Mouse (Mus musculus) lung, postnatal 14 days (tissue): ENCODE data around the gene Cacul1.
A peak's percentile ranks its signal among the peaks of the same experiment; 100 is the strongest.
"Not testable (repeated sequence)": the region's sequence is repeated elsewhere in the genome, so short reads cannot be mapped to it uniquely, and the experiment has no call there.

Source experiments
- DNase-seq: peaks from one replicate; pipeline ENCODE4 v3.0.0; 2021

Gene Cacul1

DNA sequence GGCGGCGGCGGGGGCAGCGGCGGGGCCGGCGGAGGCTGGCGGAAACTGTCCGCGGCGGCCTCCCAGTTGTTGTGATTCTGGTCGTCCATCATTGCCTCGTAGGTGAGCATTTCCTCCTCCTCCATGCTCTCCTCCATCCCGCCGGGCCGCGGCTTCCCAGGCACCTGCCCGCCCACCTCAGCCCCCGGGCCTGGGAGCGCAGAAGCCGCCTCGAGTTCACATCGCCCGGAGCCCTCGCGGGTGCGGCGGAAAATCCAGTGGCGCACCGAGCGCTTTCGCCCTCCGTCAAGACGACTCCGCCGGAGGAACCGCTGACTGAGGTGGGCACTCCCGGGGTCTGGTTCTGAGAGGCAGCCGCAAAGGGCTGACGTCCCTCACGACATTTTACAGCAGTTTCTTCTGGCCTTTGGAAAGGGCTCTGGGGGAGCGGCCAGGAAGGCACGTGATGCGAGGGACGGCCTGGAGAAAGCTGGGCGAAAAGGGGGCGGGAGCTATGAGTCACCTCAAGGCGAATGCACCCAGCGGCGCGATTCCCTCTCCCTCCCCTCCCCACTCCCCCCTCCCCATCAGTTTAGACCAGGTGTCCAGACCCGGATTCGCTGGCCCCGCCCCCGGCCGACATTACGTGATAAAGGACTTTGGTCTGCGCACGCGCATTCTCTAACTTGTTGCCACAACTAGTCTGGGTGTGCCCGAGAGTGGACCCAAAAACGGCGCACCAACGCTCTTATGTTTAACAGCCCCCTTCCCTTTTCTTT lies at the start of gene Cacul1:
Gene Cacul1, minus strand, starts transcription at position 444 of the 758 bp plus-strand sequence.
- peak; percentile 98 for DNase-seq

DNA sequence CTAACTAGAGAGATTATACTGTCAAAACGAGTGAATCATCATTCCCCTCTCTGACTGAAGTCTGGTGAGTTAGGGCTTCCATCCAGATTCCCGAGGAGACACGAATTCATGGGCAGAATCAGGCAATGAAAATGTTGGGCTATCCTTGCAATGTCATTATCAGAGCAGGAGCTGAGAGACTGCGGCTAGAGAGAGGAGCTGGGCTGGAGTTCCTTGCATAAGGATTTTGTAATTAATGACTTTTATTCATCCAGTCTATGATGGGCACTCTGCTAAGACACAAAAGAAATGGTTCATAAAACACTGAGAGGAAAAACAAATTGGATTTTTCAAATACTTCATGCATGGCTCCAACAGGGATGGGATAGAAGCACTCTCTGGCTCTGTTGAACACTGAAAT lies 38.6 kb upstream of the Cacul1 start:
- no peak for DNase-seq

DNA sequence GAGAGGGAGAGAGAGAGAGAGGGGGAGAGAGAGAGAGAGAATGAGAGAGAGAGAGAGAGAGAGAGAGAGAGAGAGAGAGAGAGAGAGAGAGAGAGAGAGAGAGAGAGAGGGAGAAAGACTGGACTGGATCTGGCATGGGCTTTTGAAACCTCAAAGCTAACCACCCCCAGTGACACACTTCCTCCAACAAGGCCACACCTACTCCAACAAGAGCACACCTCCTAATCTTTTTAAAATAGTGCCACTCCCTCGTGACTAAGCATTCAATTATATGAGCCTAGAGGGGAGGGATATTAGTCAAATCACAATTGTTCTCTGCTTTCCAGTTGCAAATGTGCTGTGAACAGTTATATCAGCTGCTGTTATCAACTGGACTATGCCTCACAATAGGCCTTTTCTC lies 36.2 kb upstream of the Cacul1 start:
- DNase-seq, result no peak

DNA sequence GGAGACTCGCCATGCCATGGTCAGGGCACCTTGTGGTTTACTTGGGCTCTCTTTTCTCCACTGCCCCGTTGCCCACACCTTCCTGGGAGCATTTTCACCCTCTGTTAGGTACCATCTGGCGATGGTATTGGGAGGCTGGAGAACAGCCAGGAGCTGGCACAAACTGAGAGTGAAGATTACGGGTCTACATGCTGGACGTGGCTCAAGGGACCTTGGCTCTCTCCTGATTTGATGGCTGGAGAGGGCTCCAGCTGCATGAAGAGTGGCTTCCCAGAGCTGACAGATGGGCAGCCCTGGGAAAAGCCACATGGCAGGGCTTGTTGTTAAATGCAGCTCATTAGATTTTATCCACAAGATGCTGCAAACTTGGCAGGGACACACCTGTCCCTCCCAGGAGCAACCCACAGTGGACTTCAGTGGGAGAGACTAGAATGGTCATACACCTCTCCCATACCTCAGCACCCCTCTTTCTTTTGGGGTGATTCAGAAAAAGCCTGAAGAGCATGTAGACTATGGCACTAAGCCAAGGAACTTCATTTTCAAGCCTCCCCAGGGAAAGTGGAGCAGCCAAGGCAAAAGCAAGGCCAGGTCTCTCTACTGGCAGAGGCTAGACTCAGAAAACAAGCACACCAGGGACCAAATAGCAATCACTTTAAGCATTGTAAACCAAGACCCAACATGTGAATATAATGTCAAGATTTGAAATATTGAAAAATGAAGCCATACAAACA lies 34.8 kb upstream of the Cacul1 start:
- DNase-seq, result no peak

DNA sequence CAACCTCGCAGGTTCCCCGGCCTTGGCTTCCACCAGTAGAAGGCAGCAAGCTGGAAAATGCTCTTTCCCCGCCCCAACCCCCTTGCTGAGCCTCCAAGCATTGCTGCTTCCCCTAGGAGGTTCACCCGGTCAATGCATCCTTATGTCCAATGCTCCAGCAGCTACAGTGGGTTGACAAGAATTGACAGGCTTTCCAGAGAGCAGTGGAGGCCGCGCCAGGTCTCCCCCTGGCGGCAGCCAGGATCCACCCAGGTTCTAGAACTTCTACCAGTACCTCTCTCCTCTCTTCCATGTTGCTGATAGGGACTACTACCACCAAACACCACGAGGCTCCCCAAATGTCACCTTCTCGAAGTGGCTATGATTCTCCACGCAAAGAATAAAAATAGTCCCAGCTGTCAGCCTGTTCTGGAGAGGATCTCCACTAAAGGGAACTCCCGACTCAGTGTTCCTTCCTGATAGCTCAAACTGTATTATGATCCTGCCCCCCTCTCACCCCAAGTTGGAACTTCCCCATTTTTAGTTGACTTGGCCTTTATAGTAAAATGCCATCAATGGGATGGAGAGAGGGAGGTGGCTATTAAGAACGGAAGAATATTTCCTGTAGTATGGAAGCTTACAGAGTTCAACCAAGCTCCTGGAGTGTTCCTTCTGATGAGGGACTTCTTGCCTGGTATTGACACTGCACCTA lies 30.8 kb upstream of the Cacul1 start:
- DNase-seq, result peak; percentile 9

DNA sequence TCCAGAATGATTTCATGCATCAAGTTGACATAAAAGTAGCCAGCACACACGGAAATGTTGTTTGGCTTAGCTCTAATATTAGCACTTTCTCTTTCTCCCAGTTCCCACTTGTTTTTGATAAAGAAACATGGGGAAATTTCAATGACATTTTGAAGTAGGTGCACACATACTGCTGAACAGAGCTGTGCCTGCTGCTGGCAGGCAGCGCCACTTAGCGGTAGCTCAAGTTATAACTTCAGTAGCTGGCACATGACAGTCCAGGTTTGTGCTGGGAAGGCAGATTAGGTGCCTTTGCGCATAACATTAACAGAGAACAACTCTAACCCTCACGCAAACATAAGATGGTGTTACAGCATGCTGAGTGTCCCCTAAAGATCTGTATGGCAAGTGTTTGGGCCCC lies 27.9 kb upstream of the Cacul1 start:
- peak; percentile 43 for DNase-seq

DNA sequence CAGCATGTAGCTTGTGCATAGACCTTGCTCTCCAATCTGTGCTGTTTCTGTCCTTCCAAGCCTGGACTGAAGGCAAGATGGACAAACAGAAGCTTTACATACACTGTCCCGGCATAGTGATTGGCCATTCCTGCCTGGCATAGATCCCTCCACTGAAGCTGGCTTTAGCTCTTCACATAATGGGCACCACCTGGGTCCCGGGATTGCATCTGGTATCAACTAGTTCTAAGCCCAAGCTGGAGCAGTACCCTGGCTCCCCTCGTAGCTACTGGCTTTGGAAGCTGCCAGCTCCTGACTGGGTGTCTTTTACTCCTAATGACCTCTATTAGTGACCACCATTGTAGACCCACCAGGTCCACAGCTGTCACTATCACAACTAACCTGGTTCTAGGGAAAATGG lies 22.8 kb upstream of the Cacul1 start:
- no peak for DNase-seq

DNA sequence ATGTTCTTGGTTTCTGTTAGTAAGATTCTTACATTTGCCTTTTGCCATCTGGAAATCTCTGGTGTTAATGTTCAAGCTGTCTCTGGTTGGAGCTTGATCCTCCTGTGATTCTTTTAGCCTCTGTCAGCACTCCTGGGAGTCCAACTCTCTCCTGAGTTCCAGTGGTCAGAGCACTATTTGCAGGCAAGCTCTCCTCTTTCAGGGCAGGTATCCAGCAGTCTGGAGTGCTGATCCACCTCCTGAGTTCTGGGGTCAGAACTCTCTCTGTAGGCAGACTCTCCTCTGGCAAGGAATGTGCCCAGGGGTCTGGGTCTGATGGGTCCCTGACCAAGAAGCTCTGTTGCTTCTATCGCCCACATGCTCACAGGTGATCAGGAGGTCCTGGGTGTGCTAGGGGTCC lies 21.2 kb upstream of the Cacul1 start:
- DNase-seq, result not testable (repeated sequence)

DNA sequence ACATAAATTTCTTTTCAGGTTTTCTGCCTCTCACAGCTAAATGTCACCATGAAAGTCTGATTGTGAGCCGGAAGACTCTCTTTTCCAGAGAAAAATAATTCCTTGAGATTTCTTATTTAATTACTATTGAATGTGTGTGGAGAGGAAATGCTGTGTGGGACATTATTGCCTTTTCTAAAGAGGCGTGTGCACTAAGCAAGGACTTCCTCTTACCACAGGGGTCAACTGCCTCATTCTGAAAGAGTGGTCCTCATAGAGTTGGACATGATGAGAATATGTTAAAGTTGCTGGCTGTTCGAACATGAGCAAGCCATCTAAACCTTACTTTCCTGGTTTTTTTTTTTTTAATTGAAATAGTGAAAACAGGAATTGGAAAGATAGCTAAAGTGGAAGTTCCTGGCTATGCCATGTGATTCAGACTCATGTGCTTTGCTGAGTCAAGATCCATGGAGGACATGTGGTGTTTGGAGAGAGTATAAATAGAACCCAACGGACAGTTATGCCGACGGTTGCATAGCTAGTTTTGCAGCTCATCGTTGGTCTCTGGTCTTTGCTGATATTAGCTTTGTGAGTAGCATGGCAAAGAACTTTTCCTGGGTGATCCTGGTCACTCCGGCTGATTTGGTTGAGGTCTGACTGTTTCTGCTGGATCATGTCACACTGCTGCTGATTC lies 17.3 kb upstream of the Cacul1 start:
- DNase-seq, result no peak

DNA sequence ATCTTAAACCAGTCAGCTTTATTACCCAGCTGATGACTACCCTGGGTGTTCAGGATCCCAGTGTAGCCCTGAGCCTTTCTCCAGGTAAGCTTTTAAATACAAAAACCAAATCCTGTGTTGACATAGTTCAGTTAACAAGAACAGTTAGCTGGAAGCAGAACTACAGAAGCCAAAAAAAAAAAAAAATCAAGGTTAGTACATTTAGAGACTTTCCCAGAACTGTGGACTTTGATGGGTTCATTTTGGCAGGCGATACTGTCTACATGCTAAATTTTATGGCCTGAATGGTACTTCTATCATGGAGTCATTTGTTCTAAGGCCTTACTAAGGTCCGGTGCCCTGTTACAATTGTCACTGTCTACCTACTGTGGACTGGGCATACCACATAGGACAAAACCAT lies 8.8 kb upstream of the Cacul1 start:
- no peak for DNase-seq

DNA sequence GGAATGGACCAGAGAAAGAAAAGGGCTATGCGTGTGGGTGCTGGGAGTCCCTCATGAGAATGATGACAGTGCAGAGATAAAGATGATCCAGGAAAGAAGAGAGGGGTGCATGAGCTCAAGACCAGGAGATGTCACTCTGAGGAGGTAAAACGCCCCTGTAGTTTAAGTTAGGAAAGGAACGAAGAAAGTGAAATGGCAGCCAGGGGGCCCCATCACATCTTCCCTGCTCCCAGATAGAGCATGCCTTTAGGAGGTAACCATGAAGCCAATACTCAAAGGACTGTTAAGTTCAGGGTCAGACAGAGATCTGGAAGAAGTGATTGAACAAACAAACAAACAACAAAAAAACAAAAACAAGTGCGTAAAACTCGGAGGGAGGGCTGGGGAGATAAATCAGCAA lies 5.8 kb upstream of the Cacul1 start:
- DNase-seq, result no peak

DNA sequence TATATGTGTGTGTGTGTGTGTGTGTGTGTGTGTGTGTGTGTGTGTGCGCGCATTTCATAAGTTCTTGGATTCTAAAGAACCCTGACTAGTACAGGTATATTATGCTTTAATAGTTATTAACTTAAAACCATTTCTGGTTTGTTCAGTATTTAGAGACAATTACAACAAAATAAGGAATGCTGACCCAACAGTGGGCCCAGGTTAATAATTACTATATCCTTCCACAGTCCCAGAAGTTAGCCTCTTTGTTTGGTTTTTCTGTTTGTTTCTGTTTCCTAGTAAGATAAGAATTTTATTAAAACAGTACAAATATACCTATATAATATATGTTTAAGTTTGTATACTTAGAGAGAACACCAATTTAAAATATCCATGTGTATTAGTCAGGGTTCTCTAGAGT lies 2.4 kb upstream of the Cacul1 start:
- no peak for DNase-seq

DNA sequence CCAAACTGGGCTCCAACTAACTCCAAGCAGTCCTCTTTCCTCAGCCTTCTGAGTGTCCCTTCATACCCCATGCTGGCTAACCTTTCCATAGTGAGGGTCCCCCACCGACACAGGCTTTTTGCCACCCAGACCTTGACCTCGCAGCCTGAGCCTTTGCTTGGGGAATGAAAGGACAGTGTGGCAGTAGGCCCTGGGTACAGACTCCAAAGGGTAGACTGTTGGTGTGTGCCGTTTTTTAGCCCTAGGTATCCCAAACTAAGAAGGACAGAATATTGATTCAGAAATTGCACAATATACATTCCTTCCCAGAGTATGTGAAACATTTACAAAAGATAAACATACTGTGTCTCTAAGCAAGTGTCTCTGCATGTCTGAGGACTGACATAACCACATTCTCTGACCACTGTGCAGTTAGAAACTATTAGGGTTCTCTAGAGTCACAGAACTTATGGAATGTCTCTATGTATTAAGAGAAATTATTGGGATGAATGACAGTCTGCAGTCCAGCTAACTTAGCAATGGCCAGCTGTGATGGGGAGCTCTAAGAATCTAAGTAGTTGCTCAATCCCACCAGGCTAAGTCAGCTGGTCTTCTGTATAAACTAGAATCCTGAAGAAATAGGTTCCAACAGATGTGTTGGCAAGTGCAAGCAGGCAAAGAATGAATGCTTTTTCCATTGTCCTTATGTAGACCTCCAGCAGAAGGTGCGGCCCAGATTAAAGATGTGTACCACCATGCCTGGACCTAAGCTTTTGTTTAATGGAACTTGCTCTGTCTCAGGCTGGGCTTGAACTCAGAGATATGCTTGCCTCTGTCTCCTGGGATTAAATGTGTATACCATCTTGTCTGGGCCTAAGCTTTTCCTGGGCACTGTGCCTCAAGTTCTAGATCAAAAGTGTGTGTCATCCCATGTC lies 809 bp upstream of the Cacul1 start:
- no peak for DNase-seq

DNA sequence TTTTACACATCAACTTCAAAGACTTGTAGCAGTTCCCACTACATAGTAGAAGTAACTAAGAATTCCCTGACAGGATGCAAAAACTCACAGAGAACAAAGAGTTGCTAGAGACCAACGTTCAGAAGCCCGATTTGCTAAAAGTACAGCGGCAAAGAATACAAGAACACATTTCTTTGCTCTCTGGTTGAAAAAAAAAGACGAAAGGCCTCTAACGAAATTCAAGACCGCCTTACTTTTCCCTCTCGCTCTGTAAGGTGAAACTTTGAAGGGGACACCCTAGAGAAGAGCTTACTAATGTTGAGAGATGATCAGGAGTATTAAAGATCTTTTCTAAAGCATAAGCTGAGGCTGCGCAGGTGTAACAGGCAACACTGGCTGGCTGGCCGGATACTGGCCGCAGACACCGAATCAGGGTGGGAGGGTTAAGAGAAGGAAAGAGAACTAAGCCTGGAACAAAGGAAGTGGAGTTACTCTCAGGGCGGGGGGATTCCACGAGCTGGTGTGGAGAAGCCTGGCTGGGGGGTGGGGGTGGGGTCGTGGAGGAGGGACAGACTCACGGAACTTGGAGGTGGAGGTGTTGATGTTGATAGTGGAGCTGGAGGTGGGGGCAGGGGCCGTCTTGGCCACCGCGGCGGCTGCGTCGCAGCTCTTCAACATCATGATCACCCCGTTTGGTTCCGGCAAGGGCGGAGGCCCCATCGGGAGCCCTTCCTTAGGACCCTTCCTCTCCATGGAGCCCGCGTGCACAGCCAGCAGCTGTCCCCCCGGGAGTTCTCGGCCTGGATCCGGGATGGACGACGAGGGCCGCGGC lies 849 bp downstream of the Cacul1 start:
- DNase-seq, result peak; percentile 40

DNA sequence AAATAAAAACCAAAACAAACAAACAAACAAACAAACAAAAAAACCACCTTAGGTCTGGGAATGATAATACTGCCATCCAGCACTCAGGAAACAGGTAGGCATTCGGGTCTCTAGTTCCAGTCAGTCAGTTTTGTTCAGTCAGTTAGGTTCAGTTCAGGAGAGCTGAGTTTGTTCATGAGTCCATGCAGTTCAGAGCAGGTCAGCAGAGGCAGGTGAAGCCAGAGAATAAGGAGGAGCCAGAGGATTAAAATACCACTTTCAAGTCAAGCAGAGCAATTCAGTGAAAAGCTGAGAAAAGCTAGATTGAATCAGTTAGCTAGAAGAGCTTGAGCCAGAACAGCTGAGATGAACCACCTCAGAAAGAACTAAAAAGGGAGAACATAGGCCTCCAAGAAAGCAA lies 4.1 kb downstream of the Cacul1 start:
- DNase-seq, result no peak

DNA sequence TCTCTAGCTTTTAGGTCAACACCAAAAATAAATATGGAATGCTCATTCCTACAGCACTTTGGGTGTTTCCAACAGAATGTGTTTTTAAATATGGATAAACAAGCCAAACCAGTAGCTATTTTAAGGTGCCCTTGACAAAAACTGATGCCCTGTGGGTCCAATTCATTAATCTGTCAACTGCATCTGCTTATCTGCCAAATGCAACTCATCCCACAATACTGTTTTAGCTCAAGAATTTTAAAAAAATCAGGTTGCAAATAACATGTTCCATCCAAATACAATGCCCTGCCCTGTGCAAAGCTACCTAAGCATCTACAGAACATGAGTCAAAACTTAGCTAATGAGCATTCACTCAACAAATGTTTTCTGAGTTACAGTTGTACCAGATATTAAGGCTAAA lies 20.3 kb downstream of the Cacul1 start:
- DNase-seq, result no peak

DNA sequence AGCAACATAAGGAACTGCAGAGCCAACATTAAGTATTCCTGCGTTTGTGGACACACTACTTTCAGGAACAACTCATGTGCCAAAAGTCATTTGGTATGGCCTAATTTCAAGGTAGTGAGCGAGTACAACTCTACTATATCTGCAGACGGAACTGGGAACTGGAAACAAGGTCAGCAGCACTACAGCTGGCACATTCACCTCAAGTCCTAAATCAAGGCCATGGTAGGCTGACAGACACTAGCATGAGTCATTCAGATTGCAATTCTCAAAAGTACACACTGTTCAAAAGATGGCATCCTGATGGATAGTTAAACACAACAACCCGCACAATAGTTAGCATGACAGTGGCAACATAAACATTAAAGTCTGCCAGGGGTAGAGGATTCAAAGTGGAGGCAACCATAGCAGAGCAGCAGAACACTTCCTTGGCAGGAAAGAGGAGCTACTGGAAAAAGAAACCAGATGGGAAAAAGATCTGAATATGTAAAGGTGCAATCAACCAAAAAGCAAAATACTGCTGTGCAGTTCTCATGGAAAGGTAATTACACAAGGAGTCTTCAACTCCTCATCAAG lies 25.9 kb downstream of the Cacul1 start:
- DNase-seq, result no peak

DNA sequence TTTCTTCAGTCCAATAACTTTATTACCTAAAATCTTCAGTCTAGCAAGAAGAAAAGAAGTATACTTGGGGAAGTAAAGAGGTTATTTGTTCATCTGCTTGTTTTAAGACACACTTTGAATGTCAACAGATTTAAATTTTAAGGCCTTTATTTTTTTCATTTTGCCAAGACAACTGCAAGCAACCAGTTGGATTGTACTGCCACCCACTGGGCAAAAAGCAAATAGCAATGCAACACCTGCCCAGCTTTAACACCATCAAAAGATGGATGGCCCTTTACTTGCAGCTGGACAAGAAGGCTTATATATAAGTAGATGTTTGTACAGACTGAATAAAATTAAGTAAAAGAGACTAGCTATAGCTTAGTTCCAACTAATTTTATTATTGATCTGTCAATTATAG lies 27.3 kb downstream of the Cacul1 start:
- peak; percentile 74 for DNase-seq

DNA sequence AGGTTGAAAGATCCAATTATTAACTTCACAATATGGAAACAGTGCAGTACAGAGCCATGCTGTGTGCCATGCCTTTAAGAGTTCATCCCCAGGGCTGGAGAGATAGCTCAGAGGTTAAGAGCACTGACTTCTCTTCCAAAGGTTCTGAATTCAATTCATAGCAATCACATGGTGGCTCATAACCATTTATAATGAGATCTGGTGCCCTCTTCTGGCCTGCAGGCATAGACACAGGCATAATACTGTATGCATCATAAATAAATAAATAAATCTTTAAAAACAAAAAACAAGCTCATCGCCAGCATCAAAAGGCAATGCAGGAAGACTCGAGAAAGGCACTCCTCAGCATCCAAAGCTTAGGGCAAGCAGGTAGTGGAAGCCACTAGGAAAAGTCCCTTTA lies 37.5 kb downstream of the Cacul1 start:
- DNase-seq, result no peak

DNA sequence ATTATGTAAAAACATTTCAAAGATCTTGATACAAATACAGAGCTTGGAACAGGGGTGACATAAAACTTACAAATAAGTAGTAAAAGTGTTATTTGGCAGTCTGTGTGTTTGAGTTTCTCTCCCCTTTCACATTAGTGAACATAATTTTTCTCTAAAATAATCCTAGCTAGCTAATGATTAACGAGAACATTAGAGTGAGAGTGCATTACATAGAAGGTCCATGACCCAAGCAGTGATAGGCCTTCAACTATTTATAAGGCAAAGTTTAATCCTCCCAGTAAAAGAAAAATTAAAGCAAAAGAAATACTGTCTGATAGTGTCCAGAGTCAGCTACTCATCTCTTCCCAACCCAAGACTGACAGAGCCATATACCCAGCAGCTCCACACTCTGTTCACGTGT lies 48.9 kb downstream of the Cacul1 start:
- no peak for DNase-seq

DNA sequence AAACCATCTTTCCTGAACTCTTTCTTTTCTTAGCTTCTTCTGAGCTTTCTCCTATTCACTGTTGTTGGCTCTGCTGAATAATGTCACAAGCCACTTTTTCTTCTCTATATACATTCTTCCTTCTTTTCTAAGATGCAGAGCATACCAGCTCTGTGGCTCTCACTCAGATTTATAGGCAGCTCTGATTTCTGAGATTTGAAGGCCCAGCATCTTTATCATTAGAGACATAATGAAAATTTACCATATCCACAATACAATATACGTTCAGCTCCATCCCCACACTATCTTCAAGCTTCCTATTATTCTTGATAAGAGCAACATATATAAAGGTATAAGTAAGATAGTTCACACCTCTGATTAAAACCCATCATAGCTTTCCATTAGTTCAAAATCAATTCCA lies 50.7 kb downstream of the Cacul1 start:
- DNase-seq, result no peak
